Mouse (Mus musculus) WW6 (cell line): Measurements from ENCODE around the gene Amh.
A peak's percentile ranks its signal among the peaks of the same experiment; 100 is the strongest.
"Not testable (repeated sequence)": the region's sequence is repeated elsewhere in the genome, so short reads cannot be mapped to it uniquely, and the experiment has no call there.

Experiments
- DNase-seq: peaks from one replicate; pipeline ENCODE4 v3.0.0-alpha.2; 2013; ENCODE audit warnings: low read depth, low spot score

The Amh gene

GRCm38 (mm10) chr10:80827870-80828420 is 22.9 kb downstream of the Amh start:
- no peak for DNase-seq

DNA sequence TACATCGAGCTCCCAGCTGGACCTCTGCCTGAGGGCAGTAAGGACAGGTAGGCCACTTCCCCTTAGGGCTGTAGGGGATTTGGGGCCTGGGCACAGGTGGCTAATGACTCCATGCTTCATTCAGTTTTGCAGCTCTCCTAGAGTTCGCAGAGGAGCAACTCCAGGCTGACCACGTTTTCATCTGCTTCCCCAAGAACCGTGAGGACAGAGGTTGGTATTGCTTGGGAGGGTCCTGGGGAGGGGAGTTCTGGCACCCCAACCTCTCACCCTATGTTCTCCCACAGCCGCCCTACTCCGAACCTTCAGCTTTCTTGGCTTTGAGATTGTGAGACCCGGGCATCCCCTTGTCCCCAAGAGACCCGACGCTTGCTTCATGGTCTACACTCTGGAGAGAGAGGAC is 23.5 kb downstream of the Amh start:
- not testable (repeated sequence) for DNase-seq

GRCm38 (mm10) chr10:80829359-80830278 is 24.6 kb downstream of the Amh start:
- DNase-seq: no peak

DNA sequence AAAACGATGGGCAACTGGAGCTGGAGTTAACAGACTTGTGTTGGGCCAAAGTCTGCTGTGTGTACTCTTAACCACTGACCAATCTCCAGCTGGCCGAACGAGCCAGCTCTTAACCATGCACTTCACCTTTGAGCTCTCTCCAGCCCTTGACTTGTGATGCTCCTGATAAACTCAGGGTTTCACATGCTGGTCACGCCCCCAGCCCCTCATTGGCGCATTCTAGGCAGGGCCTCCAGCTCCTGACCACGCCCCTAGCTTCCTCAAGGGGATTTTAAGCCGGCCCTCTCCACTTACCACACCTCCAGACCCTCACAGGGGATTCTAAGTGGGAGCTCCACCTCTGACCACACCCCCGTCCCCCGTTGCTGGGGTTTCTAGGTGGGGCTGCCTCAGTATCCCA is 26.1 kb downstream of the Amh start:
- DNase-seq: peak; percentile 80

- no peak for DNase-seq
These were observed 27.8 kb downstream of the Amh start for GRCm38 (mm10) chr10:80832818-80833217.

GRCm38 (mm10) chr10:80835617-80836016 is 30.6 kb downstream of the Amh start:
- no peak for DNase-seq

DNA sequence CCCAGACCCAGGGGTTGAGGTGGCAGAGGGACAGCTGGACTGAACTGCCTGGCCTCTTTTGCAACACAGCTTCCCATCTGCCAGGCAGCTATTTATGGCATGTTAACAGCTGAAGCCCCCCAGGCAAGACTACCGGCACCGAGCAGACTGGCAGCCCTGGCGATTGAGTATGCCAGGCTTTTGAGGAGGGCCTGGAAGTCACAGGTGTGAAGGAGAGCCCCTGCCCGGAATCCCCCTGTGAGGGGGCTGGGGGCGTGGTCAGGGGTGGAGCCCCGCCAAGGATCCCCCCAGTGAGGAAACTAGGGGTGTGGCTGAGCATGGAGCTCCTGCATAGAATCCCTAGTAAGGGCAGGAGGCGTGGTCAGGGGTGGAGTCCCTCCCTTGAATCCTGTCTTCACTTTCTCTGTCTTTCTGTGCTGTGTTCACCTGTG is 31.9 kb downstream of the Amh start:
- no peak for DNase-seq

DNA sequence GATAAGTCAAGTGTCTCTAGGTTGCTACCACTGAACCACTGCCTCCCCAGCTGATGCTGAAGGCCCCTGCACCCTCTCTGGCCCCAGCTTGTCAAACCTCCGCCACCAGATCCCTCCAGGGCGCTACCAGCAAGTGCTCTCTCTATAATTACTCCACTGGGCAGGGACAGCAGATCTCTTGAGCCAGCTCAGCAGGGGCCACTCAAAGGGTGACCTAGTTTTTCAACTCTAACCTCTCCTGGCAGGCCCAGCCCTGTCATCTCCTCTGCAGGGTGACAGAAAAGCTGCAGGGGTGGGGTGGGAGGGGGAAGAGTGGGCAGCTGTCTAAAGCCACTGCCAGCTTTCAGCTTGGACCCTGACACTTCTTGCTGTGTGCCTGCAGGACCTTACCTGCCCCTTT is 32.8 kb downstream of the Amh start:
- no peak for DNase-seq

- no peak for DNase-seq
These were observed 33.4 kb downstream of the Amh start for GRCm38 (mm10) chr10:80838346-80838912.

GRCm38 (mm10) chr10:80839848-80840247 is 34.8 kb downstream of the Amh start:
- no peak for DNase-seq

DNA sequence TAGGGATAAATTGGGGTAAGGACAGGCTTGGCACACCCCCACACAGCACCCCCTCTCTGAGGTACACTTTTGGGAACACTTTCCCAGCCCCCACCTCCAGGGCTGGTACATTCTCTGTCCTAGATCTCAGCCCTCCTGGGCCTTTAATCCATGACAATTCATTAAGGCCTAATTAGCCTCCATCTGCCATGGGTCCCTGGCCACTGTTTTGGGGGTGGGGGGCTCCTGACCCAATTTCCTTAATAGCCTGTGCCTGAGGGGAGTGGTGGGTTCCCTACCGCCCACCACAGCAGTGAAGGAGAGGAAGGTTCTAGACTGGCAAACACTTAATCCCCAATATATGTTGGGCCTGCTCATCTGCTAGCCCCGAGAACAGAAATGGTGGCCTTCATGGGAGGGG is 36.6 kb downstream of the Amh start:
- DNase-seq: no peak

GRCm38 (mm10) chr10:80842334-80842733 is 37.3 kb downstream of the Amh start:
- DNase-seq: no peak

- DNase-seq: no peak
These were observed 38.3 kb downstream of the Amh start for GRCm38 (mm10) chr10:80843087-80843930.

DNA sequence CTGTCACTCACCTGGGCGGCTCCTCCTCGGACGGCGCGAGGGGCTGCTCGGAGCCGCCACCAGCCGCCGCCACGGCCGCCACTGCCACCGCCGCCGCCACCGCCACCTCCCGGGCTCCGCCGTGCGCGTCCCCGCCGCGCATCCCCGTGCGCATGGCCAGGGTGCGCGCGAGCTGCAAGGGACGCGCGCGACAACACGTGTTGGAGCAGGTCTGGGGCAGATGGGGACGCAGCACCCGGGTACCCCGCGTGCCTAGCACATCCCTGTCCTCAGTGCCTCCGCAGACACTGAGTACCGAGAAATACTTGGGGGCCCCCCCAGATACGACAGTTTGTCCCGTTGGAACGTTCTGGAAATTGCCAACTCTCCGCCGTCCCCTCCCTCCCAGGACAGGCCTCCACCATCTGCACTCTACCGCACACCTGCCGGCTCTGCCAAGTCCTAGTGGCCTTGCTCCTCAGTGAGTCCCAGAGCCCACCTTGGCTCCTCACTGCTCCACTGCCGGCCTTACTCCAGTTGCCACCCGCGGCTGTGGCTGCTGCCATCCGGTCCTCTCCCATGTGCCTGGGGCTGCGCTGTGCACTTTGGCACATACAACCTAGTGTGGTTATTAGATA is 39.0 kb downstream of the Amh start, which contains the start of gene Lingo3:
TSS of gene Lingo3 (minus strand) at position 109 of the 617 bp plus-strand sequence.
- no peak for DNase-seq

DNA sequence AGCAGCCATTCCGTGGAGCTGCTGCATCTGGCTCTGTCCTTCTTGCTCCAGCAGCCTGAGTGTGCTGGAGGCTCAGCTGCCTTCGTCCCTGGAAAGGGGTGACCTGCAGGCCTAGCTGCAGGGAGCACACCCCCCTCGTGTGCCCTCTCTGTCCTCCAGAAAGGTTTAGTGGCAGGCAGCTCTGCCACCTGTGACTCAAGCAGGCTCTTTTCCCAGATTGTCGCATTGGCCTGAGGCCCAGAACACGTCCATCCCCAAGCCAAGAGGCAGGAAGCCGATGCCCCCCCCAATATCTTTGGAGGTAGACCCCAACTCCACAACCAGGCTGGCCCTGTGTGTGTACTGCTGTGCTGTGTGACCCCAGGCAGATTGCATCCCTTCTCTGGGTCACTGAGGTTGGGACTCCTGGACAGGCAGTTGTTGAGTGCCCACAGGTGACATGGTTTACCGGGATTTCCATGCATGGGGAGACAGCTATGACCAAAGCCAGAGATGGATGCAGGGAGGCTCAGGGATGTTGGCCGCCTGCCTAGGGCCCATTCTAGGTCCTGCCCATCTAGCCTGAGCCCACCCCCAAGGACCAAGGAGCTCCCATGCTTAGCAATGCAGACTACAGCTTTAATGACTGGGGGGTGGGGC is 40.1 kb downstream of the Amh start:
- DNase-seq: no peak

GRCm38 (mm10) chr10:80845732-80846131 is 40.7 kb downstream of the Amh start:
- DNase-seq: no peak

DNA sequence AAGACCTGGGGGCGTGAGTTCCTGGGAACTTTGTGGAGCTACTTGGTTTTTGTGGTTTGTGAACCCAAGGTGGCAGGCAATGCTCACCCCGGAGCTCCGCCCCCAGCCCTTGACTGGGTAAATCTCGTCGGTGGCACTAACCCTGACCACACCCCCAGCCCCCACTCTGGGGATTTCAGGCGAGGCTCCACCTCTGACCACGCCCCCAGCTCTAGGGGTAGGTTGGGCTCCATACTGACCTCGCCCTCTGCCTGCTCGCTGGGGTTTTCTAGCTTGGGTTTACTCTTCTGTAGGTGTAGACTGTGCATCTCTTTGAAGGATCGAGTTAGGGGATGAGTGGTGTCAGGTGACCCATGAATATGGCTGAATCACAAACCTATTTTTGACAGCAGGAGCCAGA is 43.5 kb downstream of the Amh start:
- DNase-seq: peak; percentile 75

DNA sequence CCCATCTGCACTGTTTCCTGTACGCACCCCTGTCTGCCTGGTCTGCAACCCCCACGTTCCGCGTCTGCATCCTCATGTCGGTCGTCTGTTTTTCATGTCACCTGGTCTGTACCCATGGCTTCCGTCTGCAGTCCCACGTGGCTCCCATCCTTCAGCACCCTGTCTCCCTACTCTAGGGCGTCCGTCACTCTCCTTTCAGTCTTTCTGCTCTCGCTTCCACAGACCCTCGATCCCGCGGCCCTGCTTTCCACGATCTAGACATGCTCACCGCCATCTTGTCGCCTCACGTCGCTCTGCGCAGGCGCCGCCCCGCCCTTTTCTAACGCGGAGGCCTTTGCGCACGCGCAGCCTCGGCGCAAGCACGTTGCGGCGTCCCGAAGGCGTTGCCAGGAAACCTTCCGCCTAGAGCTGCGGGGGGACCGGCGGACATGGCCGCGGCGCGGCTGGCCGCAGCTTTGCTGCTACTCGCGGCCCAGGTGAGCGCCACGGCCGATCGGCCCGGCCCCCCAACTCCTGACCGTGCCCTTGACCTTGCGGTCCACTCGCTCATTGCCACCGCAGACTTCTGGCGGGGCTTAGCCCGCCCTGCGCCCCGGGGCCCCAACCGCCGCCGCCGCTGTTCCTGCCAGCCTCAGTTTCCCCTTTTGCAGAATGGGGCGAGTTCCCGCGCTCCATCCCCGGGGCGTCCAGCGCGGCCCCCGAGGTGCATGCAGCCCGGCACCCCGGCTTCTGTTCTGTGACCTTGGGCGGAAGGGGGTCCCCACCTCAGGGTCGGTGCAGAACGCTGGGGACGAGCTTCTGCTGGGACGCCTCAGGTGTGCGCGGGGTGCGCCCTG is 50.1 kb downstream of the Amh start, which contains the start of the genes Lsm7 and Sppl2b:
TSS of gene Lsm7 (minus strand) at position 297 of the 836 bp plus-strand sequence.
TSS of gene Sppl2b (plus strand) at position 363 of the 836 bp plus-strand sequence.
- peak; percentile 87 for DNase-seq

- no peak for DNase-seq
These were observed 50.7 kb downstream of the Amh start for GRCm38 (mm10) chr10:80855749-80856073.

GRCm38 (mm10) chr10:80856267-80856666 is 51.2 kb downstream of the Amh start:
- no peak for DNase-seq
